Mouse (Mus musculus) megakaryocyte, adult 5-6 weeks (primary cell): ENCODE data around the gene Upb1. TPM values are rescaled to one million over a fixed set of nuclear protein-coding genes. Genes with fewer than 3 reads are reported as not detected.
"Not testable (repeated sequence)": the region's sequence is repeated elsewhere in the genome, so short reads cannot be mapped to it uniquely, and the experiment has no call there.

Experiments used
- ATAC-seq: 2 replicates; pipeline ENCODE4 v1.8.0; 2016; ENCODE audit warnings: mild to moderate bottlenecking, inconsistent platforms; ENCODE audit not compliant: poor library complexity, severe bottlenecking
- total RNA-seq, 2 experiments: library from RNA; stranded (forward) in 1 of 2; stranded (reverse) in 1 of 2; fragments of 153-499, 151-499 nt in 1 of 2; fragments of 221-1000, 200-1000 nt in 1 of 2; gene quantifications; 2 replicates each; pipeline versions ENCODE4 v1.2.3 to v1.2.4; 2015 to 2017

The Upb1 gene
- total RNA-seq, 2 experiments from 2014 or later, result 18.1 to 33.3 TPM

DNA sequence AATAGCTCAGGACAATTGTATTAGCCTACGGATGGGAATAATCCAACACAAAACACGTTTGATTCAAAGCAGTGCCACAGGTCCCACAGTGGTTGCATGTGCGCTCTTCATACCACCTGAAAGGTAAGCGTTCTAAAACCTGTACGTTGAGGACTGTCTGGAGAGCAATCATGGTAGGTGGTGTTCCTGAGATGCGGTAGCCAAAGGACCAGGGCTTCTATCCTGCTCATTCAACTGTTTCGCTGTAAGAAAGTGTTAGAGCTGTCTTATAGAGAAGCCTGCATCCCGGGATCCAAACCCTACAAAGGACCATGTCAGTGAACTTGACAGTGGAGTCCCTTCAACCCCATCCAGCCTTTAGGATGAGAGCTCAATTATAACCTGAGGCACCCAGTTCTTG lies 49.4 kb downstream of the Upb1 start:
- no peak for ATAC-seq

GRCm38 (mm10) chr10:75451036-75451786 lies 50.3 kb downstream of the Upb1 start:
- ATAC-seq, result no peak

- ATAC-seq, result not testable (repeated sequence)
Observed at GRCm38 (mm10) chr10:75456061-75456831, 55.3 kb downstream of the Upb1 start.

- ATAC-seq, result no peak
Observed at GRCm38 (mm10) chr10:75457852-75458251, 56.9 kb downstream of the Upb1 start.

GRCm38 (mm10) chr10:75458329-75458728 lies 57.4 kb downstream of the Upb1 start:
- no peak for ATAC-seq

GRCm38 (mm10) chr10:75462728-75463127 lies 61.8 kb downstream of the Upb1 start:
- ATAC-seq, result no peak

GRCm38 (mm10) chr10:75465781-75466550 lies 65.1 kb downstream of the Upb1 start:
- no peak for ATAC-seq

DNA sequence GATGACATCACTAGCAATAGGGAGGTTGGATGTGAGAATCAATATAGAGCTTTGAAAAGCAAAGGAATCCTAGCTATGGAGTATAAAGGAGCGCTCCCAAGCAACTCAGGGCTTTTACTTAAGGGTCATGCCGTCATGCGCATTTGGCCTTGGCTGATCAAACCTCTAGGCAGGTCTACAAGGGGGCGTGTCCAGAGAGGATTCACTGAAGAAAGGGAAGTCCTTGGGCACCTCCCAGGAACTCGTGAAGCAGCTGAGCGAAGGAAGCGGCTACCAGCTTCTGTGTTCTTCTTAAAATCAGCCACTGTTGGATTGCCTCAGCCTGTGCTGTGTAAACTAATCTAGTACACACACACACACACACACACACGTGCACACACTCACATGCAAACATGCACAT lies 72.5 kb downstream of the Upb1 start:
- peak; percentile 99 for ATAC-seq

- ATAC-seq, result no peak
Observed at GRCm38 (mm10) chr10:75474571-75474970, 73.7 kb downstream of the Upb1 start.

- ATAC-seq, result not testable (repeated sequence)
Observed at GRCm38 (mm10) chr10:75475139-75475850, 74.4 kb downstream of the Upb1 start.

GRCm38 (mm10) chr10:75477034-75477433 lies 76.1 kb downstream of the Upb1 start:
- ATAC-seq, result no peak

- no peak for ATAC-seq
Observed at GRCm38 (mm10) chr10:75479955-75480354, 79.0 kb downstream of the Upb1 start.

DNA sequence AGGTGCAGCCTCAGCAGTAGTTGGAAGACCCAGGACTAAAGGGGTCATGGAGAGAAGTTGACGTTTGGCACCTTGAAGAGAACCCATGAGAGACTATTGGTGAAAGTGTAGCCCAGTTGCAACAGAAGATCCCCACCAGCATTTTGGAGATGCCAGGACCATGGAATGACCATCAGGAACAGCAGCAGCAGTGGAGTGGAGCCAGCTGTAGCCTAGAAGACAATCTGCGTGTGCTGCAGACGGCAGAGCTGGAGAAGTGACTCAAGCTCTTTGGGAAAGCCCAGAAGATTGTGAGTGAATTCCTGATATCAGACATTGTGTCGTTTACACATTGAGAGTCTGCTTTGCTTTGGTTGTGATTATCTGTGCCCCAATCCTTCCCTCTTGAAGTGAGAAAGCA lies 80.8 kb downstream of the Upb1 start:
- no peak for ATAC-seq

DNA sequence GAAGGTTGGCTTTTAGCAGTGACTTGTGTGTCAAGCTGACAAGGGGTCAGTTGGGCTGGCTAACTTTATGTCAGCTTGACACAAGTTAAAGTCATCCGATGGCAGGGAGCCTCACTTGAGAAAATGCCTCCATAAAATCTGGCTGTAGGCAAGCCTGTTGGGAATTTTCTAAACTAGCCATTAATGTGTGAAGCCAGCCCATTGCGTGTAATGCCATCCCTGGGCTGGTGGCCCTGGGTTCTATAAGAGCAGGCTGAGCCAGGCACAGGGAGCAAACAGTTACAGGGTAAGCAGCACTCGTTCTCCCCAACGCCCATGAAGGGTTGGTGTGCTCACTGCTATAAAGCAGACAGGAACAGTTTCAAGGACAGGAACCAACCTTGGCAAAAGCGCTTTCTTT lies 81.4 kb downstream of the Upb1 start:
- ATAC-seq, result no peak

DNA sequence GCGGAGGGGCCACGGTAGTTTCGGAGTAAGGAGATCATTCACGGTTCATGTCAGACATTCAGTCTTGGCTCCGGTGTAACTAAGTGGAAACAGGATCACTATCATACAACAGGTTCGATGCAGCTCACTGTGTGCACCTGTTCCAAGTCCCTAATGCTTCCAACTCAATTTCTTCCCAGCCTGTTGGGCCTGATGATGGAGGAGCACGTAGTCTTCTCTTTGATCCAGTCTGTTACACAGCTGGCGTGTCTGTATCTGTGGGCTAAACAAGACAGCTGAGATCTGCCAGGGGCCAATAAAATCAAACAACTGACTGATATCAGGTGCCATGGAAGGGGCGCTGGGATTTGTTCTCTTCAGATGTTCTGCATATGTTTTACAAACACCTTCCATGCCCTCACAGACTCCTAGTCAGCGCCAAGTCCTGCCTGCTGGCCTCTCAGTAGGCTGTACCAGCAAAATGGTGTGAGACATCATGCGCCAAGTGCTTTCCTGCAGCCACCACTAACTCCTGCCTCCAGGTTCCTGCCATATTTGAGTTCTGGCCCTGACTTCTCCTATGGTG lies 82.1 kb downstream of the Upb1 start:
- no peak for ATAC-seq

- ATAC-seq, result no peak
Observed at GRCm38 (mm10) chr10:75484066-75484465, 83.2 kb downstream of the Upb1 start.

GRCm38 (mm10) chr10:75484767-75485166 lies 83.9 kb downstream of the Upb1 start:
- ATAC-seq, result peak; percentile 48; the same call in 1 of the 2 replicates

DNA sequence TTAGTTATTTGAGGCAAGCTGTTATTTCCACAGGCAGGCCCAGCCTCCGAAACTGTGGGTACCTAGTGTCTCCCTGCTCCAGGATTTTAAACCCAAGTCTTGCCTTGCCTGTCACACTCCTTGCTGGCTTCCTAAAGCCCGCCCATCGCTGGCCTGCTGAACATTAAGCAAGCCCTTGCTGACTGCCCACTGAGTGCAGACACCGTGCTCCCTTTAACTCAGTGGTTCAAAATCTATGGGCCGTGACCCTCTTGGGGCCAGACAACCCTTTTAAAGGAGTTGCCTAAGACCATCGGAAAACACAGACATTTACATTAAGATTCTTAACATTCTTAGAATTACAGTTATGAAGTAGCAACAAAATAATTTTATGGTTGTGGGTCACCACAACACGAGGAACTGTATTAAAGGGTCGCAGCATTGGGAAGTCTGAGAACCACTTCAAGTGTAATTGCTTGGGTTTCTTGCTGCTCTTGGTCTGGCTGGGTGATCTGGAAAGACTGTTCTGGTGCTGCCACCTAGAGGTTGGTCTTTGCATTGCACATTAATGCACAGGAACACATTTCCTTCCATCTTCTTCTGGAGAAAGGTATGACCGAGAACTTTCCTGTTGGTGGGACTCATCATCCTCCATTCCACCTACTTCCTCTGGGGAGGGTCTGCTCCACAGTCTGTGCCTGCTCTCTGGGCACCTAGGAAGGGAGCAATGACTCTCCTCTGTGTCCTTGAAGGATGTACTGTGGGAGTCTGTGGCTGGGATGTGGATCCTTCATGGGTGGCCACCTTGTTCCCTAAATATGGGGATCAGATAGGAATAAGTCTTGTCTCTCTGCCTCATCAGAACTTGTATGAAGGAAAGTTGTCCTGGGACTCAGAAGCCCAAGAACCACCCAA lies 85.4 kb downstream of the Upb1 start:
- peak; percentile 88 for ATAC-seq

- no peak for ATAC-seq
Observed at GRCm38 (mm10) chr10:75487131-75487530, 86.2 kb downstream of the Upb1 start.
